Mouse (Mus musculus) ES-E14 (cell line): ENCODE results near the gene Dok3.

Experiments
- CHD2 ChIP-seq: IDR thresholded peaks from 2 replicates; pipeline ENCODE4 v1.6.1; 2014; ENCODE audit warnings: mild to moderate bottlenecking, low read depth, low read length, inconsistent platforms
- HCFC1 ChIP-seq: IDR thresholded peaks from 2 replicates; pipeline ENCODE4 v1.6.1; 2012; ENCODE audit warnings: low read length, inconsistent platforms, borderline replicate concordance; ENCODE audit not compliant: insufficient read depth
- MAFK ChIP-seq: IDR thresholded peaks from 2 replicates; pipeline ENCODE4 v1.6.1; 2014; ENCODE audit warnings: mild to moderate bottlenecking, low read depth, low read length, inconsistent platforms; ENCODE audit not compliant: insufficient read depth
- ZC3H11A ChIP-seq: IDR thresholded peaks from 2 replicates; pipeline ENCODE4 v1.6.1; 2012; ENCODE audit warnings: low read depth, mild to moderate bottlenecking, inconsistent platforms, low read length, borderline replicate concordance

- no peak for TF ChIP-seq MAFK
- no peak for TF ChIP-seq CHD2
- TF ChIP-seq ZC3H11A, result no peak
- TF ChIP-seq HCFC1, result no peak
These were observed 22.4 kb downstream of the Dok3 start for GRCm38 (mm10) chr13:55506697-55507096.
